ENCODE assay signal across 11 mouse cellular contexts in the genomic region with DNA sequence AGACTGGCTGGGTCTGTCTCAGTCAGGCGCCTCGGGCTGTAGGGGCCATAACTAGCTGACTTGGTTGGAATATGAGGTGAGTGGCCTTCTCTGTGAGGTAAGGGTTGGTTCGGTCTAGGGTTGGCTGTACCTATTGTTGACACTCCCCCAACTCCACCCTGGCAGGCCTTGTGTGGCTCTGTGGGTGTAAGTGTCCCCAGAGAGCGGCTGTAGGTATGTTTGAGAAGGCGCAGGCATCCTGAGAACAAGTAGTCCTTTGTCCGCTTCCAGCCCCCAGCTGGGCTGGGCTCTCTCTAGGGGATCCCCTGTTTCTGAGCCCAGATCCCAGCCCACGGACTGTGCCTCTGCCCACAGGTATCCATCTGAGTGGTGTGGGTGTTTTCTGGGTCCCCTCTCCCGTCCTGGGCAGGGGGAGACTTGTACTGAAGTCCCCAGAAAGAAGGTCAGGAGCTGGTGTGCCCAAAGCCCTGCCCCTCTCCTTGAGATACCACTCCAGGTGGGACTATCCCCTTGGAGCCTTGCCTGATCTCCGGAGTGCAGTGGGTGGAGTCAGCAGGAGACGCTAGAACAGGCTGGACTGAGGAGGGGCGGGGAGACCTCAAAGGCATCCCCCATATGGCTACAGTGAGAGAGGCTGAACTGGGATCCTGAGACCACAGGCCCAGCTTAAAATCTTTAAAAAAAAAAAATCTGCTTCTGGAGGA. TPM values are rescaled to one million over a fixed set of nuclear protein-coding genes. Genes with fewer than 3 reads are reported as not detected.
DNase-seq lines count a peak whose midpoint lies in the region; ATAC-seq lines count a peak whose summit lies in the region.
"Had no signal": no experiment of that assay in that cellular context is flagged by ENCODE, and none has a peak within 500 bp of the region (broad histone marks: within the 10 kb centered on the region; RNA-seq: fewer than 3 reads in every experiment).

No protein-coding gene starts in this region.

- peaks cover 100% of the 10 kb centered on the region for H3K4me1 ChIP-seq in heart, embryonic 13.5 days
- H3K4me1 ChIP-seq in brown adipose tissue, adult 24 weeks (ENCODE audit: control insufficient read depth, insufficient read depth, insufficient read length, low read length): peaks cover 62% of the 10 kb centered on the region
- H3K4me1 ChIP-seq in hindbrain, embryonic 16.5 days (ENCODE audit: control insufficient read depth, insufficient read depth, low read depth, low read length): peaks cover 99% of the 10 kb centered on the region
- H3K4me1 ChIP-seq in midbrain, embryonic 13.5 days (replicated peaks): peaks cover 100% of the 10 kb centered on the region

- H3K4me2 ChIP-seq in heart, embryonic 13.5 days: peak overlapping the region; percentile 95; the same call in 1 of the 2 replicates
- H3K4me2 ChIP-seq in hindbrain, embryonic 16.5 days (ENCODE audit: low read length): no peak overlapping the region; the same call in 1 of the 2 replicates
- peak overlapping the region; percentile 41; the same call in 1 of the 2 replicates for H3K4me2 ChIP-seq in midbrain, embryonic 13.5 days (replicated peaks)

- no peaks in the 10 kb centered on the region for H3K9me3 ChIP-seq in heart, embryonic 13.5 days
- H3K9me3 ChIP-seq in hindbrain, embryonic 16.5 days (ENCODE audit: control insufficient read depth, low read length): no peaks in the 10 kb centered on the region
- H3K9me3 ChIP-seq in midbrain, embryonic 13.5 days: no peaks in the 10 kb centered on the region

- H3K36me3 ChIP-seq in heart, embryonic 13.5 days: no peaks in the 10 kb centered on the region
- H3K36me3 ChIP-seq in hindbrain, embryonic 16.5 days (ENCODE audit: control insufficient read depth, insufficient read depth, low read length): no peaks in the 10 kb centered on the region
- no peaks in the 10 kb centered on the region for H3K36me3 ChIP-seq in midbrain, embryonic 13.5 days

- peak overlapping the region; percentile 92 for H3K9ac ChIP-seq in heart, embryonic 13.5 days
- H3K9ac ChIP-seq in hindbrain, embryonic 16.5 days (ENCODE audit: low read depth, low read length): peak overlapping the region; percentile 28; the same call in 1 of the 2 replicates
- H3K9ac ChIP-seq in midbrain, embryonic 13.5 days (replicated peaks): peak overlapping the region; percentile 59

- H3K27ac ChIP-seq in heart, embryonic 13.5 days (replicated peaks): peak overlapping the region; percentile 96
- H3K27ac ChIP-seq in brown adipose tissue, adult 24 weeks (replicated peaks; ENCODE audit: low read depth, low read length): peak overlapping the region; percentile 48
- H3K27ac ChIP-seq in hindbrain, embryonic 16.5 days (ENCODE audit: low read depth, low read length): peak overlapping the region; percentile 54
- H3K27ac ChIP-seq in midbrain, embryonic 13.5 days: peak overlapping the region; percentile 93

- no peak overlapping the region for H3K4me3 ChIP-seq in heart, embryonic 13.5 days
- H3K4me3 ChIP-seq in brown adipose tissue, adult 24 weeks (ENCODE audit: insufficient read depth, low read depth, low read length): no peak overlapping the region
- H3K4me3 ChIP-seq in hindbrain, embryonic 16.5 days (ENCODE audit: low read length): no peak overlapping the region
- H3K4me3 ChIP-seq in midbrain, embryonic 13.5 days (replicated peaks): no peak overlapping the region

- DNase-seq in heart, postnatal 14 days: no peak
- DNase-seq in urinary bladder, postnatal 10 days (ENCODE audit: low spot score): no peak
- no peak for DNase-seq in right cerebral cortex, postnatal 25 days
- DNase-seq: cerebellum, adult 11 months; thymus, postnatal 14 days had no signal

- H3K27me3 ChIP-seq in heart, embryonic 13.5 days (replicated peaks): no peaks in the 10 kb centered on the region
- H3K27me3 ChIP-seq in hindbrain, embryonic 16.5 days (replicated peaks; ENCODE audit: control insufficient read depth, insufficient read depth, low read length): no peaks in the 10 kb centered on the region
- H3K27me3 ChIP-seq in midbrain, embryonic 13.5 days: no peaks in the 10 kb centered on the region
- H3K27me3 ChIP-seq: CH12.LX had no signal

- intact Hi-C loops in heart, postnatal 14 days (cut with DNase I): no loop called here

- WGBS in heart, embryonic 13.5 days: 45% methylated on average over 11 of the region's 11 CpGs
- WGBS in hindbrain, embryonic 16.5 days: 34% methylated on average over 11 of the region's 11 CpGs
- 30% methylated on average over 11 of the region's 11 CpGs for WGBS in midbrain, embryonic 13.5 days

- ATAC-seq in heart, embryonic 13.5 days (ENCODE audit: extremely low read depth, insufficient number of reproducible peaks, low FRiP score, low TSS enrichment): no peak
- no peak for ATAC-seq in hindbrain, embryonic 16.5 days
- ATAC-seq in midbrain, embryonic 13.5 days: no peak
- no peak for ATAC-seq in inflammation-experienced regulatory T-cells, adult 6 months

RNA-seq across cellular contexts. Expression of a gene that starts 34.9 kb away (rescaled TPM):
- 6.5 and 6.9 TPM in 2 replicates for polyA plus RNA-seq in heart, embryonic 13.5 days (2015; fragmentation: Nextera tagmentation; extraction: Ambion mirVana)
- total RNA-seq in heart, postnatal 14 days (2021): 10 to 100 TPM; 55.2 to 59.1 TPM
- 16.4 and 26.1 TPM in 2 replicates for polyA plus RNA-seq in brown adipose tissue, adult 24 weeks (2012; ENCODE audit: insufficient read depth, insufficient read length, missing spikeins)
- 10.4 and 11.6 TPM in 2 replicates for polyA plus RNA-seq in hindbrain, embryonic 16.5 days (2015; fragmentation: Nextera tagmentation; extraction: Ambion mirVana)
- 10.4 and 12.6 TPM in 2 replicates for polyA plus RNA-seq in midbrain, embryonic 13.5 days (2015; fragmentation: Nextera tagmentation; extraction: Ambion mirVana)
- polyA plus RNA-seq in inflammation-experienced regulatory T-cells, adult 6 months (2017; shearing (Covaris generic)): 1 to 10 TPM; 1.6 to 2.4 (median 2.4) TPM

Comparison
In these comparisons a context has a peak if more than half of its experiments do, and no peak if none do; other contexts are left out.
1. H3K9ac ChIP-seq: peak in every context shown above with its lines; median percentile 92 in heart, embryonic 13.5 days; 59 in midbrain, embryonic 13.5 days; 28 in hindbrain, embryonic 16.5 days.